Mouse (Mus musculus): ENCODE results near the gene Dnaic2.

Gene Dnaic2

DNA sequence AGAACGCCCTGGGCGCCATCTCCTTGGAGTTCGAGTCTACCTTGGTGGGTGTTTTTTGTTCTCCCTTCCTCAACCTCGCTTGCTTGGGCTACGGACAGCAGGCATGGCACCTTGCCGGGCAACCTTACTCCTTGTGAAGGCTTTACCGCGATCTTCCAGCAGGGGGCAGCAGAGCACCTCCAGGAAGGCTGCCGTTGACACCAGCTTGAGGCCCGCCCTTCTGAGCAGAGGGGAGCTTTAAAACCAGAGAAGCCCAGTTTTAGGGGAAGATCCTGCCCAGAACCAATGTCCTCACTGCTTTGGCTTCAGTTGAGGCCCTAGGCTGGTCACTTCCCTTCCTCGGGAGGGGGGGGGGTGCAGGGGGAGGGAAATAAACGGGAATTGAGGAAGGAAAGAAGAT is 17.9 kb downstream of the Dnaic2 start:
- peak; percentile 81 for DNase-seq (ENCODE audit: inconsistent ontology term)

DNA sequence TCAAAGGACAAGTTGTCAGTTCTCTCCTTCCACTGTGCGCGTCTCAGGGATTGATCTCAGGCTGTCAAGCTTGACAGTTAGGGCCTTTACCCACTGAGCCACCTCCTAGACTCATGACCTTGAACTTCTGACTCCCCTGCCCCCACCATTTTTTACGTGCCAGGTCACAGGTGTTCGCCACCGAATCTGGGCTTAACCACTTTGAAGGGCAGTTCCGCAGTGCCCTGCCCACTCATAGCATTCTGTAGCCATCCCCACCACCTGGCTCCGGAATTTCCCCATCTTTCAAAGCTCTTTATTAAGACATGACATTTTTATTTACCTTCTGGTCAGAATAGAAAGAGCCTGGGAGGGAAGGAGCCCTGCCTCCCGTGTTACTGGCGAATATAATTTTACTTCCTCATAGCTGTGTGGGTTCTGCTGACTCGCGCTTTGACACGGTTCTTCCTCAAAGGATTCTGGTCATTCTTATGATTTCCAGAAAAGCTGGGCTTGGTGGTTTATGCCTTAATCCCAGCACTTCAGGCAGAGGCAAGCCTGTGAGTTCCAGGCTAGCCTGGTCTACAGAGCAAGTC is 20.4 kb downstream of the Dnaic2 start:
- DNase-seq (ENCODE audit: inconsistent ontology term): no peak

DNA sequence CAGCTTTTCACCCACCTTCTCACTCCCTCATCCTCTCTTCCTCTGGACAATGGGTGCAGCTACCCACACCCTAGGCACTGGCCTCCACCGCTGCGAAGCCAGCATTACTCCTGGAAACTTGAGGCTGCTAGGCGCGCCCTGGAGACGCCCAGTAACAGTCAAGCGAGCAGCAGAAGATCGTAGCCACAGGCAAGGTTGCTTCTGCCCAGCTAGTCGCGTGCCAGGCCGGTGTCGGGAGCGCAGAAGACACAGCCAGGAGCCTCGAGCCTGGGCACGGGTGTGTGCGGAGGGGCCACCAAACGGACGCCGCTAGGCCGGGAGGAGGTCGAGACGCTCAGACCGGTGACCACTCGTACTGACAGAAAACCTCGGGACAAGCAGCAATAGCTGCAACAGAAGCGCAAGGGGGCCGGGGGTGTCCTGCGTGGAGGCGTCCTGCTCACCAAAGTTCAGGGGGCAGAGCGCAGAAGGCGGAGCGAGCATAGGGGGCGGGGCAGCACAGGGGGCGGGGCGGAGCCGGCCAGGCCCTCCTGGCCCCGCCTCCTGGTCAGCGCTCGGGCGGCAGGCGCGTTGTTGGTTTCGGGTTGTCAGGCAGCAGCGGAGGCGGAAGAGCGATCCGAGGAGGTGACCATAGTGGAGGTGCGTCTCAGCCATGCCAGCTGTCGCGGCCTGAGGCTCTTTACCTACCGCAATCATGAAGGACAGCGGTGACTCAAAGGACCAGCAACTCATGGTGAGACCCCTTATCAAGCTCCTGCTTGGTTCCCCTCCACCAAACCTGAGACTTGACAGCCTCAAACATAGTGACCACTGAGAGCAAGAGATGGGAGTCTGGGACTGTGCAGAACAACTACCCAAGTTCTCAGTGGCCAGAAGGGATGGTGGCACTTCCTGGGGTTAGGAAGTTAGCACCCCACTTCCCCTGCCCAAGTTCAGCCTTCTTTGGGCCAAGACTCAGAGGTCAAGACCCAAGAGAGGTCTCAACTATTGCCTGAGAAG is 37.9 kb downstream of the Dnaic2 start, which contains the start of gene Kif19a:
TSS of gene Kif19a (plus strand) at position 569 of the 999 bp plus-strand sequence.
- peak; percentile 77 for DNase-seq (ENCODE audit: inconsistent ontology term)

DNA sequence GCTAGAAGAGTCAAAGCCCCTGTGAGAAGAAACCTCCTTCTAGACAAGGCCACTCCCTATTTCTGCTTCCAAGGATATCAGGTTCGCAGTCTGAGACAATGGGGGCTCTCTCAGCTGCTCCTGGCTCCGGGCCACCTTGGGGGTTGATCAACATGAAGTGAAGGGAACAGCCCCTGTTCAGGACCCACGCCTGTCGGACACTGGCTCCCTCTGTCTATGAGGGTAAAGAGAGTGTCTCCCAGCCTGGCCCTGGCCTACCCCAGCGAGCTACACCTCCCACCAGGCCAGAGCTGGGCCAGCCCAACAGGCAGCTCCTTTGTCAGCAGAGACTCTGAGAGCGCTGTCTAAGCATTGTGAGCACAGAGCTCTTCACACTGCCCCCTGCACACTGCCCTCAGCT is 42.7 kb downstream of the Dnaic2 start:
- DNase-seq (ENCODE audit: inconsistent ontology term): no peak

DNA sequence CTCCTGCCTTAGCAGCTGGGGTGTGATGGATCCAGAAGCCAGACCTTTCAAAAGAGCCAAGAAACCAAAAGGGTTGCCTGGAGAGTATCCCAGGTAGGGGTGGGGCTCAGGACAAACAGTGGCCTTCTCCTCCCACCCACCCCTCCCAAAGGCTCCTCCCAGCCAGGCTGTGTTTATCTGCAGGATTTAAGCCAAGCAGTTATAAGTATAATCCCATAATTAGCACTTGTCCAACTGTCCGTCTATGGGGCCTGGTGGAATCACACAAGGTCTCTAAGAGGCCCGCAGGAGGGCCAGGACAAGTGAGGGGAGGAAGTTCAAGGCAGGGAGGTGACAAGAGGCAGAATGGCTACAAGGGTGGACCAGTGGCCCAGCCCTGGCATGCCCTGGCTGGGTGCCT is 44.7 kb downstream of the Dnaic2 start:
- no peak for DNase-seq (ENCODE audit: inconsistent ontology term)

DNA sequence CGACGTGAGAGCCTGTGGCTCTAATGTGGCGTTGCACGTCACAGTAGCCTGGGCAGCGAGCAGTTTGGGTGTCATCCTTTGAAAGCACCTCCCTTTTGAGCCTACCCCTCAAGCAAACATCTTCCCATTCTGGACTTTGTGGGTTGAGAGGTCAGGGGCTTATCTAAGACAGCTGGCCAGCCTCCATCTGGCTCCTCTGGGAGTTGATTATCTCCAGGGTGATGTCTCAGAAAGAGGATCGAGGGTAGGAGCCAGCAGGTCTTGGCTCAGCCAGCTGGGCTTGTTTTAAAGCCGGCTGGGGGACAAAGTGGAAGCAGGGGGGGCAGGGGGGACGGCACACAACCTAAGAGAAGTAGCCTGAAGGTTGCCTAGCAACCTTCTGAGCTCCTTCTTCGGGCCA is 52.9 kb downstream of the Dnaic2 start:
- no peak for DNase-seq (ENCODE audit: inconsistent ontology term)

DNA sequence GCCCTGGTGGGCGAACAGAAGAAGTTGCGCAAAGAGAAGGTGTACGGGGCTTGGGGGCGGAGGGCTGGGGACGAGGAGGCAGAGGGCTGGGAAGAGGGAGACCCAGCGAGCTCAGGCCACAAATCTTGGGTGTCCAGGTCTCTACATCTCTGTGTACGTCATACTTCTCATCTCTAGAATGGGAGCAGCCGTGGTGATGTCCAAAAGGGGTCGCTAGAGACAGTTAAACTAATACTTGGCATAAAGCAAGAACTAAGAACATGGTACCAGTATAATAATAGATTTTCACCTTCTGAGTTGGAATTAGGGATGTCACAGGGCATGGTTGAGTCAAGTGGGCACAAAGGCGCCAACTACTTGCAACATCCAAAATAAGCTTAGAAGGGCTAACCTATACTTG is 58.7 kb downstream of the Dnaic2 start:
- no peak for DNase-seq (ENCODE audit: inconsistent ontology term)

DNA sequence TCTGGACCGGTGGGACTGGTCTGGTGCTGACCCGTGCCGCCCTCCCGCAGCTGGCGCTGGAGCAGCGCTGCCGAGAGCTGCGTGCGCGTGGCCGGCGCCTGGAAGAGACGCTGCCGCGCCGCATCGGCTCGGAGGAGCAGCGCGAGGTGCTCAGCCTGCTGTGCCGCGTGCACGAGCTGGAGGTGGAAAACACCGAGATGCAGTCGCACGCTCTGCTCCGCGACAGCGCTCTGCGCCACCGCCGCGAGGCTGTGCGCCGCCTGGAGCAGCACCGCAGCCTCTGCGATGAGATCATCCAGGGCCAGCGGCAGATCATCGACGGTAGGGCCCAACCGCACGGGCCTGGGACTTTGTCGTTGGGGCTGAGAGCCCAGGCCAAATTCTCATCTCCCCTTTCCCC is 59.1 kb downstream of the Dnaic2 start:
- no peak for DNase-seq (ENCODE audit: inconsistent ontology term)

DNA sequence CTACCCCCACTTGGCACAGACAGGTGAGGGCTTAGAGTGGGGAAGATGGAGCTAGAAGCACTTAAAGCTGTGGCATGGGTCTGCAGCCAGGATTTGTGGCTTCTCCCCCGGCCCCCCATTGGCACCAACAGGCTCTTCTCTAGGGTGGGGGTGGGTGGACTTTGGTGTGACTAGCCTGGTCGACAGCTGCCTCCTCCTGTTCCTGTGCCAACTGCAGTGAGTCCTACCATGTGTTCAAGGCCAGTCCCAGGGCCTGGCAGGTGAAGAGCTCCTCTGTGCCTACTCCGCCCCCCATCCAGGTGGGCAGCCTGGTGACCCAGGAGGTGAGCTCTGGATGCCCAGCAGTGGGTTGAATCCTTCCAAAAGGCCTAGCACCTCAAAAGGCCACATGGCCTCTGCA is 60.4 kb downstream of the Dnaic2 start:
- no peak for DNase-seq (ENCODE audit: inconsistent ontology term)

DNA sequence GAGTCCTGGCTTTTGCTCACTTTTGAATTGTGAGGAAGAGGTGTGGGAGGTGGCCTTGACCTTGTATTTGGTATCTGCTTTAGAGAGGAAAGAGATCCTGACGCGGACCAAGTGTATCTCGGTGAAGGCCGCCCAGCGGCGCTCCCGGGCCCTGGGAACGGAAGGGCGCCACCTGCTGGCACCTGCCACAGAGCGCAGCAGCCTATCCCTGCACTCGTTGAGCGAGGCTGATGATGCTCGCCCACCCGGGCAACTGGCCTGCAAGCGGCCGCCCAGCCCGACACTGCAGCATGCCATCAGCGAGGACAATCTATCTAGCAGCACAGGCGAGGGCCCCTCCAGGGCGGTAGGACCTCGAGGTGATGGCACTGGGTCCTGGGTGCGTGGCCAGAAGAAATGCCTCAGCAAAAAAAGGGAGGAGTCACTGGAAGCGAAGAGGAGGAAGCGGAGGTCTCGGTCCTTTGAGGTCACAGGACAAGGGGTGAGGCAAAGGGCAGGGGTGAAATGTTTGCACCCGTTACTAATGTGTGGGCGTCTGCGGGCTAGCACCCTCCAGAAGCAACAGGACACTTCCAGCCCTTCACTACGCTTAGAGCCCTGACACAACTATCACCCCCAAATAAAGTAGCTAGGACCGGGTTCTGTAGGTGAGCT is 62.0 kb downstream of the Dnaic2 start:
- peak; percentile 81 for DNase-seq (ENCODE audit: inconsistent ontology term)

DNA sequence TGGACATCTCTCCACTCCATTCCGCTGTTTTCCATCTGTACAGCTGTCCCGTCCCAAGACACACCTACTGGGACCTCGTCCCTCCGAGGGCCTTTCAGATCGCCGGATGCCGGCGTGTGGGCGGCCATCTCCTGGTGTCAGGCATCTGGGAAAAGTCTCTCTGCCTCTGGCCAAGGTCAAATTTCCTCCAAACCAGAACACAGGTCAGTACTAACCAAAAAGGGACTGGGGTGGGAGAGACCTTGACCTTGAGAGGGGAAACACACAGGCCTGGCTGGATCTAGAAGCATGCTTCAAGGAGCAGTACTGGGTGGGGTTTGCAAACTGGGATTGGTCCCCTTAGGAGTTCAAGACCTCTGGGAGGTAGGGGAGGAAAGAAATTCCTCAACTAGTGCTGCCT is 62.5 kb downstream of the Dnaic2 start:
- no peak for DNase-seq (ENCODE audit: inconsistent ontology term)

DNA sequence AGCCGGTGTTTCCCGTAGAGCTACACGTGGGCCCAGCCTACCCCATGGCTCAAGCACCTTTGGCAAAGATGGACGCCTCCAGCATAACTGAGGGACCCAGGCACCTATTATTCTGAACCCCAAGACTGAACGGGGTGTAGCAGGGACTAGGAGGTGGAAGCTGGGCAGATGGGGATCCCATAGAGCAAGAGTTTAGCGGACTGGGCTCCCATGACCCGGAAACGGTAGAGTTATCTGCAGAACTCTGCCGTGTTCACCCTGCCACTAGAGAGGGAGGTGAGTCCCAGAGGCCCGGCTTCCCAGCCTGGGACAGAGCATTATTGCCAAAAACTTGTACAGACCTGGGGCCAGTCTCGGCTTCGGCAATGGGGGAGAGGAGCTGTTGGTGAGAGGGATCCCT is 63.0 kb downstream of the Dnaic2 start:
- DNase-seq (ENCODE audit: inconsistent ontology term): no peak

DNA sequence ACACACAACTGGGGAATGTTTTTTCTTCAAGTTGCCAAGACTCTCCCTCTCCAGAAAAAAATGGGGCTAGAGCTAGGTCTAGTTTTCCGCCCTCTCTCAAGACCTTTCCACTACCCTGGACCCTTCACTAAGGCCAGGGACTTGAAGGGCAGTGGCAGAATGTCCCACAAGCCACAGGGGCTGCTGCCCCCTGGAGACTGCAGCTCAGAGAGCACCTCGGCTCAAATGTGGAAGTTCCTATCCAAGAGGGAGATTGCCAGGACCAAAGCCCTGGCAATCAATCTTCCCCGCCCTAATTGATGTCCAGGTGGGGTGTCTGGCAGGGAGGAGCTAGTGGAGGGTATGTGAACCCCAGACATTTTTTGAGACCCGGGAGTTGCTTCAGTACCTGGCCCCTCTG is 63.6 kb downstream of the Dnaic2 start:
- DNase-seq (ENCODE audit: inconsistent ontology term): no peak

DNA sequence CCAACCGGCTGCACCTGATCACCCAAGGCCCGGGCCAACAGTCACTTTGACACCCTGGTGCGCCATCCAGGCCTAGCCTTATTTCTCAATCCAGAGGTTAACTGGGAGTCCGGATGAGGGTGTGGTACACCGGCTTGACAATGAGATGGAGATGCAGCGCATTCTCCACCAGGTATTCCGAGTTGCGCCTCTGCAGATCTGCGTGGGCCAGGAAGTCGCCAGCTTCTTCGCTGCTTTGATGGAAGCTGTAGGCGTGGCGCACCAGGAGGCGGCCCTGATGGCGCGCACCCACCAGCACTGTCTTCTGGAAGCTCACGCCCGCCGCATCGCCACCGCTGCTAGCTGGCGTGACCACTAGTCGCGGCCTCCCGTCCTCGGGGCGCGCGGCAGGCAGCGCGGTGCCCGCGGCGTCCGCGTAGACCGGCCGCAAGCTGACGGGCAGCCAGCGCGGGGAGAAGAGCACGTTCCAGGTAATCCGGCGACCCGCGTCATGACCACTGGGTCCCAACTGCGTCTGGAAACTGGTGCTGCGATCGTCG is 64.2 kb downstream of the Dnaic2 start:
- DNase-seq (ENCODE audit: inconsistent ontology term): no peak

DNA sequence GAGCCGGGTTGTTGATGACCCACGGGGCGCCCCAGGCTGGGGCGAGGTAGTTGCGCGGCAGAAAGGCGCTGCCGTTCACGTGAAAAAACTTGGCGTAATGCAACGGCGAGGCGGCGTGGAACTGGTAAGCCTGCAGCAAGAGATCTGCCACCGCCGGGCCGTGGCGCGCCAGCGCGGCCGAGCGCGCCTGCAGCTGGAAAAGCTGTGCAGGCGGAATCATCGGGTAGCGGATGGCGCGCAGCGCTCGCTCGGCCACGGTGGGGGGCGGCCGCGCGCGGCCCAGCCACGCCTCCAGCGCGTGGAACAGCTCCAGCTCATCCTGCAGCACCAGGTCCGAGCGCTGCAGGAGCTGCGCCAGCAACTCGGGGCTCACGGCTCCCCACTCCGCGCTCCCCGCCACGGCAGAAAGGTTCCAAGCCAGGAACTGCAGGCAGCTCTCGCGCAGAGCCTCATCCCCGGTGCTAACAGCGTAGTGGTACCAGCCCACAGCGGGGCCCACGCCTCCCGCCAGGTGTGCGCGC is 64.7 kb downstream of the Dnaic2 start:
- DNase-seq (ENCODE audit: inconsistent ontology term): peak; percentile 35

DNA sequence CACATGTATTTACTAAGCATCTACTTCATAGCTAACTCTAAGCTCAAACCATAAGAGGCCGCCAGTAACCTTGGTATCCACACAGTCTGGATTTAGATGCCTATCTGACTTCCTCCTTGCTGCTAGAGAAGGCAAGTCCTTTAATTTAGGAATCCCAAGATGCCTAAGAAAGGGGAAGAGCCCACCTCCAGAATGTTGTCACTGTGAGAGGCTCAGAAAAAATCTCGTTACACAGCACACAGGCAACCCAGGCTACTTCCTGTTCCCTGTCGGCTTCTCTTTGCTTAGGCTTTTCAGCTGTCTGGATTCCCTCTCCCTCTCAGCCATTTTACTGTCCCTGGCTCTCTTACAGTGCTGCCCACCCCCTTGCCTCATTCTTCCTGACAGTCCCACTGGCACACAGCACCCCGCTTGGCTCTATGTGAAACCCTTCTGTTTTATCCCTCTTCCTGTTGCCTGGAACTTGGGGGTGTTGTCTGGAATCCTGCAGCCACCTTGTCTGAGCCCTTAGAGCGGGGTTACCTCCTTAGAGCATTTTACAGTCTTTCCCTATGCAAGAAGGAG is 65.8 kb downstream of the Dnaic2 start:
- no peak for DNase-seq (ENCODE audit: inconsistent ontology term)

DNA sequence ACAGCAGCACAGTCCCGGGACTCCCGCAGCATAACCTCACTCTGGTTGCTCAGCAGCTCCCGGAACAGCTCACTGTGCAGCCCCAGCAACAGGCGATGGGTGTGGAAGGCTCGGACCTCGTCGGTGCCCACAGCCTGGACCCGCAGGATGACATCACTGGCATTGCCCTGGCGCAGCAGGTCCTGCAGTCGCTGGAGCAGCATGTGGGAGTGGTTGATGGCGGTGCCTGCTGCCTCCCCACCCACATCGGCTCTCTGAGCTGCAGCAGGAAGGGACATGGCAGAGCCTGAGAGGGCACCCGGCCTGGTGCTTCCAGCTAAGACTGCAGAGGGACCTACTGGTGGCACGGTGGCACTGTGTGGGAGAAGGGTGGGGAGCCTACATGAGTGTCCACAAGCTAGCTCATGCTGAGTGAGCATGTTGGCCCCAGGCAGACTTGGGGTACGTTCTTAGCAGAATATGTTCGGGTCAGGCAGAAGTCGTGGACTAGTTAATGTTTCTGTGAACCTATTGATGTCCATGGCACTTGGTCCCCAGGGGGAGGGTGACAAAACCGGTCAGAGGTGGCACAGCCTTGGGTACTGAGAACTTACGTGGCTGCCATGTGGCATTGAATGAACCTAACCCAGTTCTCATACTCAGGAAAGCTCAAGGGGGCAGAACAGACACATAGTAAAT is 66.8 kb downstream of the Dnaic2 start:
- no peak for DNase-seq (ENCODE audit: inconsistent ontology term)

DNA sequence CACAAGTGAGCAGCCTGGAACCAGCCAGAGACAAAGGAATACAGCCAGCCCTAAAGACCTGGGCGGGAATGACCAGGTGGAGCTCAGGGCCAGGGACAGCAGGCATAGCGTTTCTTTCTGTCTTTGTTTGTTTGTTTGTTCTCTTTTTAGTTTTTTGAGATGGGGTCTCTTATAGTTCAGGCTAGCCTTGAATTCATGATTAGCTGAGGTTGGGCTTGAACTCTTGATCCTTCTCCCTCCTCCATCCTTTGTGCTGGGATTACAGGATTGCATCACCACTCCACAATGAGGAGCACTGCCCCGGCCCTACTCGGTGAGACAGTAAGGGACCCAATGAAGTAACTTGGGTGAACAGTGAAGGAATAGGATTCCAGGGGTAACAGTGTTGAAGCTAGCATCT is 67.5 kb downstream of the Dnaic2 start:
- no peak for DNase-seq (ENCODE audit: inconsistent ontology term)

DNA sequence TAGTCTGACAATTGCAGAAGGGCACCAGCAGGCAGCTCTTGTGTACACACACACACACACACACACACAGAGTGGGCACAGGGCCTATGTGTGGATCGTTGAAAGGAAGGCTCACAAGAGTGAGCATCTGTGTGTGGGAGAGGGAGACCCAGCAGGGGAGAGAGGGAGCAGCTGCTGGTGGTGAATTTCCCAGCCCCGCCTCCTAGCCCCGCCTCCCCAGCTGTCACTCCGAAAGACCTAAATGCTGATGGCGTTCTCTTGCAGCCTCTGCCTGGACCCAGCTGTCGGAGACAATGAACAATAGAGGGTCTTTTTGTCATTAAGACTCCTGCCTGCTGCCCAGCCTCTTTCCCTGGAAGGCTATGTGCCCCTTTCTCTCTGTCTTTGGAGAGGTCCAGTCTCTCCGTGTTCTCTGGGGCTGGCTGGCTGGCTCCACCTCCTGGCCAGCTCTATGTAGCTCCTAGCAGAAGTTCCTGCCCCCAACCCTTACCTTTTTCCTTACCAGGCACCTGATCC is 68.1 kb downstream of the Dnaic2 start:
- peak; percentile 79 for DNase-seq (ENCODE audit: inconsistent ontology term)

DNA sequence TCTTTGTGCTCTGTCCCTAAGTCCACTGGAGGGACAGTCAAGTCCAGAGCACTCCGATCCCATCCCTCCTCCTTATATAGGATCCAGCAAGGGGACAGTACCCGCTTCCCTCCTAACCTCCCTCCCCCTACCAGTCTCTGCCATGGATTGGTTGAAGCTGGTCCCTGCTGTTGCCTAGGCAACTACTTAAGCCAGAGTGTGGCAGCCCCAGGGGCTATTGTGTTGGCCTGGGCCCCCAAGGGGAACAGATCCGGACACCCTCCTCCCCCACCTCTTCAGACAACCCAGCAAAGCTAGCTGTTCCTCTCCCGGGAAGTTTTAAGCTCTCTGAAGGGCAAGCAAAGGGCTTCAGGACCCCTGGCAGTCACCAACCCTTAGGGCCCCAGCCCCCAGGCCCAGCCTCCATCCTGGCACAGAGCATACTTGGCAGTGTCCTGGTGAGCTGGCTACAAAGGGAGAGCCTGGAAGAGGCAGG is 68.7 kb downstream of the Dnaic2 start, which contains the start of gene Btbd17:
TSS of gene Btbd17 (minus strand) at position 98 of the 475 bp plus-strand sequence.
- DNase-seq (ENCODE audit: inconsistent ontology term): no peak

DNA sequence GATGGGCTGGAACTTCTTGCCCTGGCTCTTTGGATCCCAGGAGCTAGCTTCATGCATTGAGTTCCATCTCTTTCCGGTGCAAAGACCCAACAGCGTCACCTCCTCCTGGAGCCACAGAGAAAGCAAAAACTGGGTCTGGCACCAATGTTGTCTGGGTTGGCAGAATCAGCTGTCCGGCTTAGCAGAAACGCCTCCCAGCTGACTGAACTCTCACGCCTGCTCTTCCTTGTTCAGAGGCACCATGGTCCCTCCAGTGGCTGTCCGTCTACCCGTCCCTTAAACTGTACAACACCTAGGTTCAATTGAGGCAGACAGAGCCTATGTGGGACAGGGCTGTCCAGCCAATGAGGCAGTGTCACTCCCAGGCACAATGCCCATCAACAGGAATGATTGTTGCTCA is 70.0 kb downstream of the Dnaic2 start:
- DNase-seq (ENCODE audit: inconsistent ontology term): no peak
